Mouse (Mus musculus) forebrain, embryonic 13.5 days (tissue): ENCODE measurements at regions not wholly inside any gene's neighbourhood (a gene's known extent, or its start where the extent isn't known, plus 50 kb on each side); places are given as distances from the start of the nearest gene placed in this dataset.

Experiments used
- ATAC-seq: fragments of 200-750 bp; cut with Nextera tagmentation; 2 replicates; pipeline ENCODE4 v1.8.0; 2017
- H3K27ac ChIP-seq: fragments of 300-500 bp; sonication (generic); 2 replicates; pipeline ENCODE4 v1.5.1; 2015; ENCODE audit warnings: inconsistent platforms, mild to moderate bottlenecking, moderate library complexity
- H3K27me3 ChIP-seq: fragments of 300-500 bp; sonication (generic); 2 replicates; pipeline ENCODE4 v1.6.1; 2015; ENCODE audit warnings: mild to moderate bottlenecking, inconsistent platforms
- H3K36me3 ChIP-seq: fragments of 300-500 bp; sonication (generic); 2 replicates; pipeline ENCODE4 v1.6.1; 2015; ENCODE audit warnings: mild to moderate bottlenecking, inconsistent platforms; ENCODE audit not compliant: poor library complexity, severe bottlenecking
- H3K4me1 ChIP-seq: fragments of 300-500 bp; sonication (generic); 2 replicates; pipeline ENCODE4 v1.6.1; 2015; ENCODE audit warnings: inconsistent platforms
- H3K4me2 ChIP-seq: fragments of 300-500 bp; sonication (generic); 2 replicates; pipeline ENCODE4 v1.6.1; 2015; ENCODE audit warnings: inconsistent platforms, mild to moderate bottlenecking, moderate library complexity
- H3K4me3 ChIP-seq: fragments of 300-500 bp; sonication (generic); 2 replicates; pipeline ENCODE4 v1.5.1; 2015; ENCODE audit warnings: mild to moderate bottlenecking, inconsistent platforms
- H3K9ac ChIP-seq: fragments of 300-500 bp; sonication (generic); 2 replicates; pipeline ENCODE4 v1.6.1; 2015; ENCODE audit warnings: mild to moderate bottlenecking, inconsistent platforms
- H3K9me3 ChIP-seq: fragments of 300-500 bp; sonication (generic); replicated peaks from 2 replicates; pipeline ENCODE4 v1.6.1; 2016; ENCODE audit warnings: inconsistent platforms
- WGBS: fragments of 180-500 bp; shearing (Covaris S2); methylation state at CpG from one replicate; pipeline ENCODE4 v1.1.7; 2015; 5-methylcytosine and 5-hydroxymethylcytosine counted together

DNA sequence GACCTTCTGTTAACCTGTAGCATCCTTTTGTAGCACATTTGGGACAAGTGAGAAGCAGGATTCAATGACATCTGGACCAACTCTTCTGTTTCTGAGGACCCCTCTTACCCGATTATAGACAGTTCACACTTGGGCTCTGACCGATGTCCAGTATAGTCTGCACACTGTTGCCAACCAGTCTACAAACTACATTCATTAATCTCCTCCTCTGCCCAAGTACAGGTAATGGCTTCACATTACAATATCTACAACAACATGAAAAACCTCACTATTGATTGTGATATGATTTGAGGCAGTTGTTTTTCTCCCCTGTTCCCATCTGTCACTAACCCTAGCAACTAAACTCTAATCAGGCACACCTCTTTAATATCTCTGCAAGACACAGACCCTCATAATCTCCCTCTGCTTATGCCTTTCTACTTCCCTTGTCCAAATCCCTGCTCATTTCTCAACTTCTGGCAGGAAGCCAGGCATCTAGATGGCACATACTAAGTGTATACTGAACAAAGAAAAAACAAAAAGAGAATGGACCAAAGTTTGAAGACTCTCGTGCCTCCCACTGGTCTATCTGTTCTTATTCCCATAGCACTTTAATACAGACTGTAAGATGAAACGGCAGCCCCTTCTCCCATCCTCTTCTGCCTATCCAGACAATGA is 331.8 kb downstream of the Sorl1 start:
- peak; percentile 62; the same call in 1 of the 2 replicates for ATAC-seq
- no peaks in the 10 kb centered on the region for H3K36me3 ChIP-seq
- no peaks in the 10 kb centered on the region for H3K27me3 ChIP-seq
- H3K4me1 ChIP-seq, result peaks cover 49% of the 10 kb centered on the region
- H3K27ac ChIP-seq, result peak overlapping the region; percentile 75
- WGBS, result 46% methylated on average over 4 of the region's 4 CpGs
- peak overlapping the region; percentile 12; the same call in 1 of the 2 replicates for H3K4me2 ChIP-seq
- H3K9me3 ChIP-seq, result no peaks in the 10 kb centered on the region
- no peak overlapping the region for H3K4me3 ChIP-seq
- H3K9ac ChIP-seq, result no peak overlapping the region

DNA sequence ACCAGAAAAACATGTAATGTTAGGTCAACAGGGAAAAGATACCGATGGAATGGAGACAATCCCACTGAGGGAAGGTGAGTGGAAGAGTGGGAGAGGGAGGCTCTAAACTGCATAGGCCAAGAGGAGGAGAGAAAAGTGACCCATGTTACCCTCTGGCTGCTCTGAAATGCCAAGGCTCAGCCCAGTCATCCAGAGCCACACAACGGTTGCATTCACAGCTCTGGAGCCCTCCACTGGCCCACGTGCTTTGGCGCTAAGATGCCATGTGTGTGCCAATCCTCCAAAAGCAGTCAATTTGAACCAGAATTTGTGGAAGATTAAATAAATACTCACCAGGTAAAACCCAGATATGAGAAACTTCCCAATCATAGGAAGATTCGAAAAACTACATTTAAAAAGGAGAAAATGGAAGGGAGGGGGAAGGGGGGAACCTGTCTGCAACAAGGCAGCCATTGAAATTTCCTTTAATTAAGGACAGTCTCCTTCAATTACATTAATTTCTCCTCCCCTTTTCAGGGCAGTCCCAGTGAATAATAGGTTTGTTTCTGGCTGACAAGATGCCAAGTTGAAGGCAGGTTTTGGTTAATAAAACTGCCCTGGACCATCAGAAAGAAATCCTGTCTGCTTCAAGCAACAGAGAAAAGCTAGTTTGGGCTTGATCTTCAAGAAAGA is 332.5 kb downstream of the Sorl1 start:
- no peaks in the 10 kb centered on the region for H3K36me3 ChIP-seq
- H3K27me3 ChIP-seq, result no peaks in the 10 kb centered on the region
- 0 out of 2 replicates have a peak overlapping the region, but pooled peaks have one; percentile 12 for H3K4me2 ChIP-seq
- peak overlapping the region; percentile 75 for H3K27ac ChIP-seq
- H3K9me3 ChIP-seq, result no peaks in the 10 kb centered on the region
- WGBS, result 56% methylated on average over 5 of the region's 5 CpGs
- peaks cover 49% of the 10 kb centered on the region for H3K4me1 ChIP-seq
- no peak overlapping the region for H3K9ac ChIP-seq
- ATAC-seq, result peak; percentile 70
- H3K4me3 ChIP-seq, result no peak overlapping the region

DNA sequence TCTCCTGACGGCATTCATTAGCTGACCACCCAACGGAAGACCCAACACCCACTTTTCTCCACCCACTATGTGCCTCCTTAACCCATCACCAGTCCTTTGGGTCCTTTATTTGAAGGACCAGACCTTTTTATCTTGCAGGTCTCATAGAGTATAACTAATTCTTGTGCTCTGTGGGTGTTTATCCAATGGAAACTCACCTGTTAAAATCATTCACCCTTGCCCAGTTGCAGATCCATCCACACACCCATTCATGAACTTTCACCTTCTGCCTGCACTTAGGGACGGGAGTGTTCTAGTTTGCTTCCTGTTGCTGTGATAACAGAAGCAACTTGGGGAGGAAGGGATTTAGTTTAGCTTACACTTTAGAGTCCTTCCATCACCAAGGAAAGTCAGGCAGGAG is 339.0 kb downstream of the Sorl1 start:
- peaks cover 7% of the 10 kb centered on the region; the same call in 1 of the 2 replicates for H3K9me3 ChIP-seq
- ATAC-seq, result no peak

DNA sequence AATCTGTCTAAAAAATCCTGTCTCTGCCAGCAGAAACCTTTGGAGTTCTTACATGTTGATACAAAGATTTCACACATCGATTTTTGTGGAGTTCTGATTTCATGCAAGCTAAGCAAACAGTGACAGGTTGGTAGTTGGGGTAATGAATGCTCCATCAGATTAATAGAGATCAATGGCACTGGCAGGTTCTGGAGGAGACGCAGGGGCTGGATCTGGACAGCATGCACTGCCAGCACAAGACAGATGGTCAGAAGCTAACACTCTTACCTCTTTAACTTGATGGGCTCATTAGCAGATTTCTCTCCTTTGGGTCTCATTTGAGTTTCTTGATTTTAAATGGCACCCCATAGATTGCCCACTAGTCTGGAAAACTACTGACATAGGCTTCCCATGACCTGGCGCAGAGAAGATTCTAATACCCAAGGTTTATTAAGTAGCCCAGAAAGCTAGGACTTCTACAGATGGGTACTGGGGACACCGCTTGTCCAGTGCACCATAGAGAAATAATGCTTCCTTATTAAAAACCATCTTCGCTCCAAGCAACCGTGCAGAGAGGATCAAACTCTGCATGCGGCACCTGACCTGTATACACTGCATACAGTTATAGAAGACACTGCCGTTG is 351.7 kb downstream of the Sorl1 start:
- 86% methylated on average over 8 of the region's 8 CpGs for WGBS
- ATAC-seq, result peak; percentile 81; the same call in 1 of the 2 replicates
- no peak overlapping the region for H3K9ac ChIP-seq
- no peaks in the 10 kb centered on the region for H3K4me1 ChIP-seq
- H3K27ac ChIP-seq, result peak overlapping the region; percentile 45; the same call in 1 of the 2 replicates
- no peaks in the 10 kb centered on the region for H3K36me3 ChIP-seq
- no peak overlapping the region for H3K4me2 ChIP-seq
- H3K9me3 ChIP-seq, result peaks cover 5% of the 10 kb centered on the region; the same call in 1 of the 2 replicates
- no peak overlapping the region for H3K4me3 ChIP-seq
- no peaks in the 10 kb centered on the region for H3K27me3 ChIP-seq

More for the DNA sequence above, 339.0 kb downstream of the Sorl1 start:
- no peak overlapping the region for H3K4me3 ChIP-seq
- H3K27ac ChIP-seq, result no peak overlapping the region
- WGBS, result 84% methylated on average over 3 of the region's 3 CpGs
- H3K27me3 ChIP-seq, result no peaks in the 10 kb centered on the region
- no peaks in the 10 kb centered on the region for H3K36me3 ChIP-seq
- no peak overlapping the region for H3K9ac ChIP-seq
- H3K4me2 ChIP-seq, result no peak overlapping the region
- H3K4me1 ChIP-seq, result peaks cover 6% of the 10 kb centered on the region; the same call in 1 of the 2 replicates

DNA sequence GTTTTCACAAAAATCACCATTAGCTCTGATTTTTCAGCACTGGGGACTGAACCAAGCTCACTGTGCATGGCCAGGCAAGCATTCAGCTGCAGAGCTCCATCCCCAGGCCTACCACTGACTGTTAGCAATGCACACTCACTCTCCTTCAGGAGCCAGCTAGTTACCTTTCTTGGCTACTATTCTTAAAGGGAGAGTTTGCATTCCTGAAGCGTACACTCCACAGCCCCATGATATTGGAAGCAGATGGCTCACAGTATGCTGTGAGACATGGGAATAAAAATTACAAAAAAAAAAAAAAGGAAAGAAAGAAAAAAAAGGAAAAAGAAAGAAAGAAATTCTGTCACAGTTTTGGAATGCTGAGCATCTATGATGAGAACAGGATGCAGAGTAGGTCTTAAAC is 352.8 kb downstream of the Sorl1 start:
- ATAC-seq, result peak; percentile 50; the same call in 1 of the 2 replicates
- H3K4me2 ChIP-seq, result no peak overlapping the region
- no peak overlapping the region; the same call in 1 of the 2 replicates for H3K27ac ChIP-seq
- peaks cover 5% of the 10 kb centered on the region; the same call in 1 of the 2 replicates for H3K9me3 ChIP-seq
- H3K9ac ChIP-seq, result no peak overlapping the region
- peaks cover 7% of the 10 kb centered on the region for H3K4me1 ChIP-seq
- no peaks in the 10 kb centered on the region for H3K27me3 ChIP-seq
- WGBS, result 77% methylated on average over 1 of the region's 1 CpGs
- H3K36me3 ChIP-seq, result no peaks in the 10 kb centered on the region
- H3K4me3 ChIP-seq, result no peak overlapping the region

DNA sequence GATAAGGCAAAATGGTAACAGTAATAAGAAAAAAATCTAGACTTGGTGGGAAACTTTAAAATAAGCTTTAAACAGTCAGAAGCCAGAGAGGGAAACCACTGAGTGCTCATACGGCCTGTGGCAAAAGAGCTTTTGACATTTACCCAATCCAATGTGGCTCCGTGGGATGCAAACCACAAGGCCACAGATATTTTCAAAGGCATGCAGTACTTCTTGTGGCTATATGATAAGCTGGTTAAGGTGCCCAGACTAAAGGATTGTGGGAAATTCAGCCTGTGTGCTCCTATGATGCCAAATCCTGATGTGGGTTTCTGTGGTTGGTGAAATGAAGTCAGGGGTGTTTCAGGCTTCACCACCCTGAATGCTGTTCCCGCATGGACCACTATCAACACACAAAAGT is 355.8 kb downstream of the Sorl1 start:
- Histone ChIP-seq H3K27me3 (no peaks in the 10 kb centered on the region), H3K4me3 (no peak overlapping the region), H3K9me3 (peaks cover 5% of the 10 kb centered on the region; the same call in 1 of the 2 replicates), H3K9ac (no peak overlapping the region), H3K4me1 (peaks cover 11% of the 10 kb centered on the region), H3K4me2 (no peak overlapping the region), H3K36me3 (no peaks in the 10 kb centered on the region), H3K27ac (no peak overlapping the region)
- WGBS, result 94% methylated on average over 3 of the region's 3 CpGs
- ATAC-seq, result no peak

DNA sequence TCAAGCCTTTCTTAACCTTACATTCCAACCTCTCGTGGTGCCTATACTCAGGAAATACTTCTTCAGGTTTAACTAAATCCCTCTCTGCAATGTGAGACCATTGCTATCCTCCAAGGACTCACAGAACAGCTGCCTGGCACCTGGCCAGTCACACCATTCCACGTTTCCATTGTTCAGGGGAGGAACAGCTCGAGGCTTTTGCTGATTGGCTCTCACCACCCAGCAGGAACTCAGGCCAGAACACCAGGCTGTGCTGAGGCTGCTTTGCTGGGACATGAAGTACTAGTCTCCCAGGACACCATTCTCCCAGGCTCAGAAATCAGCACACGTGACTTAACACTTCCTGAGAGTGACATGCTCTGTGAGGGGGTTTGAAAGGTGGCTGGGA is 357.6 kb downstream of the Sorl1 start:
- Histone ChIP-seq H3K4me3 (no peak overlapping the region), H3K9ac (no peak overlapping the region), H3K9me3 (peaks cover 5% of the 10 kb centered on the region; the same call in 1 of the 2 replicates), H3K4me1 (peaks cover 12% of the 10 kb centered on the region), H3K4me2 (no peak overlapping the region), H3K27ac (peak overlapping the region; percentile 70), H3K36me3 (no peaks in the 10 kb centered on the region), H3K27me3 (no peaks in the 10 kb centered on the region)
- peak; percentile 84 for ATAC-seq
- 3% methylated on average over 4 of the region's 4 CpGs for WGBS

DNA sequence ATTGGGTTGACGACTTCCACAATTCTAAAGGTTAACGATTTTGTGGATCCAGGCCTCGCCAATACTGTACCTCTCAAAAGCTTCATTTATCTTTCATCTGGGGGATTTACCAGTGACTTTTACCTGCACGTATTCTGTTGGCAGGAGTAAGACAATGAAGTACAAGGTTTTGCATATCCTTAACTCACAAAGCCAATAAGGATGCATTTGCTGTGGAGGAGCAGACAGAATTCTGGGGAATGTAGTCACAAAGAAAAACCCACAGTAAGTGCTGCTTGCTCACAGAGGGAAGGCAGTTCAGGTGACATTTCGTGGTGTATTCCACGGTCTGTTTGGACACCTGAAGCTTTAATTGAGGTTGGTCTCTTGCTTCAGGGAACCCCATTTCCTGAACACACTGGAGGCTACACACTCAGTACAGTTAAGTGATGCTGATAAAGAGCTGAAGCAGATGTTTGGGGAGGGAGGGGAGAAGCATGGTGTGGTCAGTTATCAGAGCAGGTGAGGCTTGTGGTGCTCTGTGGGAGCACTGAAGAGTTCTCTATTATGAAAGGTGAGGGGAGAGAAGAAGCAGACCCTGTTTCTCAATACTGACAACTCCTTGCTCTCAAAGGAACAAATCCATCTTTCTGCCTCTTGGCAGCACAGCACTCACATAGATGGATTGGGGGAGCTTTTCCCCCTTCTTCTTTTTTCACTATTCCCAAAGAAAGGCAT is 358.1 kb downstream of the Sorl1 start:
- Histone ChIP-seq H3K27me3 (no peaks in the 10 kb centered on the region), H3K4me3 (no peak overlapping the region), H3K36me3 (no peaks in the 10 kb centered on the region), H3K9me3 (peaks cover 5% of the 10 kb centered on the region; the same call in 1 of the 2 replicates), H3K9ac (no peak overlapping the region), H3K4me1 (peaks cover 18% of the 10 kb centered on the region), H3K4me2 (no peak overlapping the region), H3K27ac (peak overlapping the region; percentile 70)
- no peak for ATAC-seq
- WGBS, result 81% methylated on average over 6 of the region's 6 CpGs

DNA sequence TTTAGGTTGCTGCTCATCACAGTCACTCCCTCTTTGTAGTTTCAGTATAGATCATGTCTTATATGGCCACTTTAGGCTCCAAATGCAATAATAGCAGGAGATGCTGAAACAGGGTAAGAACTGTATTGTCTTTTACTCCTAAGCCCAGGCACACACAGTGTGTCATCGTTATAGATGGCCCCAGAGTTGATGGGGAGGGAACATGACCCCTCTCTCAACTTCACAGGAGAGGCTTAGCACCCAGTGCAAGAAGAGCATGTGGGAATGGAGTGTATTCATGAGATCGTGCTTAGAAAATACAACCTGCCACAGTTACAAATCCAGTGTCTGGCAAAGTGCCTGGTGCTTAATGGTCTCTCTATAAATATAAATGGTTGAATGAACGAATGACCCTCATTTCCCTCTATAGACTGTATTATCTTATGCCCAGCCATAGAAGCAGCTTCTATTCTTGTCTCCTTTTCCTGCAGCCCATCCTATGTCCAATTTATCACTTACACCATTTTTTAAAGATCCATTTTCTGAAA is 363.0 kb downstream of the Sorl1 start:
- Histone ChIP-seq H3K27me3 (no peaks in the 10 kb centered on the region), H3K36me3 (no peaks in the 10 kb centered on the region), H3K4me2 (no peak overlapping the region), H3K27ac (no peak overlapping the region), H3K9ac (no peak overlapping the region), H3K4me1 (peaks cover 13% of the 10 kb centered on the region), H3K4me3 (no peak overlapping the region), H3K9me3 (no peaks in the 10 kb centered on the region)
- no peak for ATAC-seq
- WGBS, result 28% methylated on average over 3 of the region's 3 CpGs

DNA sequence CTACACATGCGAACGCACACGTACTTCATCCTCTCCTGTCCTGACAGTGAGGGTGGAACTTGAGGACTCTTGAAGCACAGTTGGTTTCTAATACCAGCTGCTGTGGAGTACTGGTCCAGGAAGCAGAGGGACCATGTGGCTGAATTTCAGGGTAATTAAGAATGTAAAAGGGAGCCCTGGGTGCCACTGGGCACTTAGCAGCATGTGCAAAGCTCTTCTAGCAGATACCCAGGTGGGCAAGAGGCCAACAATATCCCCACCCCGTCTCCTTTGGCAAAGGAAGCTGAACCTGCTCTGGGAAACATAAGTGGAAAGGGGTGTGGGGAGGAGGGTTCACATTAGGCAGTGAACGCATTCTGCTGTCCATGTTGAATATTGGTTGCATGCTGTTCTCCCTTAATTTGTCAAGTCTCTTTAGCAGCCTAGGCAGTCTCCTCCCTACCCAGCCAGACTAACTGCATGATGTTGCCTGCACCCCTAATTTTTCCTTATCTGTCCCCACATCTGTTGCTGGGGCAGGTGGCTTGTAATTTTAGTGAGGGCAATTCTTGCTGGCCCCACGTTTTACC is 369.6 kb downstream of the Sorl1 start:
- Histone ChIP-seq H3K4me3 (no peak overlapping the region), H3K27me3 (no peaks in the 10 kb centered on the region), H3K36me3 (no peaks in the 10 kb centered on the region), H3K27ac (no peak overlapping the region), H3K9ac (no peak overlapping the region), H3K4me1 (peaks cover 12% of the 10 kb centered on the region), H3K9me3 (no peaks in the 10 kb centered on the region), H3K4me2 (no peak overlapping the region)
- peak; percentile 45; the same call in 1 of the 2 replicates for ATAC-seq
- WGBS, result 67% methylated on average over 6 of the region's 6 CpGs

DNA sequence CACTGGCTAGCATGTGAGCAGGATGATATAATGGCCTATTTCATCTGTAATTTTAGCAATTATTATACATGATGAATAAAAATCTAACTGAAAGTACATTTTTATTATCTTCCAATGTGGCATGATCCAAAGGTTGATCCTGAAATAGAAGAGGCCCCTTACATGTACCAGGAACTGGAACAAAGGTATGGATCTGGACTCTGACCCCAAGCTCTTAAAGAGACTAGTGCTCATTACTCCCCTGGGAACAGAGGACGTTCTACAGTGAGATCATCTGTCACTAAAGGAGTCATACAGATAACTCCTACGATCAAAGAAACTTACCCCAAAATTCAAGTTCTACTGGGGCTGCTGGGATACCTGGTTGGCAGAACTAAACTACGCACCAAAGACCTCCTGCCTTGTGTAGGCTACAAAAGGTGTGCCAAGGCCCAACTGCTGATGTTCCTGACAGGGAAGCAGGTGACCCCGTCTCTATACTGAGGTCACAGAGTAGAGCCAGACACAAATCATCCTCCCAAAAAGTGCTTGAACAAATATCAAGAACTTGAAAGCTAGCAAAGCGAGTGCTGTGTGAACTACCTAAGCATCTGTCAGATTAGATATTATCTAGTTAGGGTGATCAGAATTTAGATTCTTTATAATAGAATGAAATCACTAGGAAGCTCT is 378.0 kb downstream of the Sorl1 start:
- H3K4me2 ChIP-seq, result no peak overlapping the region
- H3K9me3 ChIP-seq, result no peaks in the 10 kb centered on the region
- no peaks in the 10 kb centered on the region for H3K4me1 ChIP-seq
- 94% methylated on average over 5 of the region's 5 CpGs for WGBS
- no peaks in the 10 kb centered on the region for H3K36me3 ChIP-seq
- ATAC-seq, result no peak
- H3K27ac ChIP-seq, result no peak overlapping the region
- no peak overlapping the region for H3K9ac ChIP-seq
- no peak overlapping the region for H3K4me3 ChIP-seq
- no peaks in the 10 kb centered on the region for H3K27me3 ChIP-seq
